Mouse (Mus musculus) ES-Bruce4 (cell line): ENCODE data around the gene Ablim2. TPM values are rescaled to one million over a fixed set of nuclear protein-coding genes. Genes with fewer than 3 reads are reported as not detected.

Experiments used
- H3K27ac ChIP-seq: 2 replicates; pipeline ENCODE4 v1.5.1; 2012; ENCODE audit warnings: low read length, inconsistent platforms; ENCODE audit not compliant: insufficient read depth
- H3K27me3 ChIP-seq: 2 replicates; pipeline ENCODE4 v1.6.1; 2012; ENCODE audit warnings: mild to moderate bottlenecking, low read length, inconsistent platforms; ENCODE audit not compliant: control insufficient read depth, poor library complexity, insufficient read depth, severe bottlenecking
- H3K36me3 ChIP-seq: 2 replicates; pipeline ENCODE4 v1.6.1; 2012; ENCODE audit warnings: inconsistent platforms, mild to moderate bottlenecking, low read length, moderate library complexity; ENCODE audit not compliant: control insufficient read depth, poor library complexity, insufficient read depth, severe bottlenecking
- H3K4me1 ChIP-seq: one replicate; pipeline ENCODE4 v1.8.1; 2011; ENCODE audit warnings: low read length; ENCODE audit not compliant: control insufficient read depth, insufficient read depth
- H3K4me3 ChIP-seq: 2 replicates; pipeline ENCODE4 v1.5.1; 2011; ENCODE audit warnings: low read depth, mild to moderate bottlenecking, low read length
- H3K9ac ChIP-seq: 2 replicates; pipeline ENCODE4 v1.6.1; 2012; ENCODE audit warnings: low read depth, mild to moderate bottlenecking, inconsistent platforms; ENCODE audit not compliant: poor library complexity, severe bottlenecking
- H3K9me3 ChIP-seq: replicated peaks from 2 replicates; pipeline ENCODE4 v1.6.1; 2012; ENCODE audit warnings: mild to moderate bottlenecking, low read length, inconsistent platforms; ENCODE audit not compliant: control insufficient read depth, poor library complexity, insufficient read depth, severe bottlenecking
- CTCF ChIP-seq: IDR thresholded peaks from one replicate; pipeline ENCODE4 v1.8.1; 2011; ENCODE audit warnings: low read depth, low read length
- EP300 ChIP-seq: IDR thresholded peaks from 2 replicates; pipeline ENCODE4 v1.6.1; 2011; ENCODE audit warnings: low read depth, low read length; ENCODE audit not compliant: insufficient read depth
- POLR2A ChIP-seq: IDR thresholded peaks from one replicate; pipeline ENCODE4 v1.8.1; 2011; ENCODE audit warnings: low read length; ENCODE audit not compliant: insufficient read depth
- polyA plus RNA-seq: library from polyadenylated mRNA; stranded (reverse); fragments of >200 nt; gene quantifications from 2 replicates; pipeline ENCODE4 v1.2.4, GENCODE M21; 2011; ENCODE audit warnings: low read depth; ENCODE audit not compliant: missing spikeins, insufficient read depth, insufficient read length

Gene Ablim2
- polyA plus RNA-seq, 1 experiment, result 6.1 TPM

GRCm38 (mm10) chr5:35827856-35828255 lies 70.2 kb downstream of the Ablim2 start:
- no peaks in the 10 kb centered on the region for H3K9me3 ChIP-seq
- no peak overlapping the region for H3K4me3 ChIP-seq
- TF ChIP-seq POLR2A (no peak), CTCF (no peak), EP300 (no peak)
- no peak overlapping the region for H3K9ac ChIP-seq
- H3K4me1 ChIP-seq, result no peaks in the 10 kb centered on the region
- H3K27ac ChIP-seq, result no peak overlapping the region
- H3K27me3 ChIP-seq, result no peaks in the 10 kb centered on the region
- no peaks in the 10 kb centered on the region for H3K36me3 ChIP-seq

- Histone ChIP-seq H3K4me1 (no peaks in the 10 kb centered on the region), H3K9ac (no peak overlapping the region), H3K36me3 (no peaks in the 10 kb centered on the region), H3K27me3 (no peaks in the 10 kb centered on the region), H3K4me3 (no peak overlapping the region), H3K27ac (no peak overlapping the region), H3K9me3 (no peaks in the 10 kb centered on the region)
- TF ChIP-seq POLR2A (no peak), CTCF (no peak), EP300 (no peak)
Observed at GRCm38 (mm10) chr5:35830101-35830500, 72.4 kb downstream of the Ablim2 start.

DNA sequence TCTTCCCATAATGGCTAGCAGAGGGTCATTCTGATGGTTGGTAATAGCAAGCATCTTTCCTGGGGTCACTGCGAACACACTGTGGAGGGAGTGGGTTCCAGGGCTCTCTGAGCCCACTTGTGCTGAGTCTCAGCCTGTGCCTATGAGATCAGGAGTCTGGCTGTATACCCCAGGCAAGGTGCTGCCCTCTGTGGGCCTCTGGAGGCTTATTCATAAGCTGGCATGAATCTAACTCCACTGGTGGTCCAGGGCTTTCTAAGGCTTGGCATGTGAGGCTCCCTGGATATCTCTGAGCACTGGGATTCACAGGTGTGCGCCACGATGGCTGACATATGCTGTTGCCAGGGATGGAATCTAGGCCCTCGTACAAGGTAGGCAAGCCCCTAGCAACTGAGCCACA lies 76.2 kb downstream of the Ablim2 start:
- no peaks in the 10 kb centered on the region for H3K36me3 ChIP-seq
- no peak overlapping the region for H3K27ac ChIP-seq
- no peaks in the 10 kb centered on the region for H3K27me3 ChIP-seq
- H3K4me1 ChIP-seq, result no peaks in the 10 kb centered on the region
- TF ChIP-seq POLR2A (no peak), CTCF (no peak), EP300 (no peak)
- H3K9me3 ChIP-seq, result no peaks in the 10 kb centered on the region
- H3K9ac ChIP-seq, result no peak overlapping the region
- no peak overlapping the region for H3K4me3 ChIP-seq

DNA sequence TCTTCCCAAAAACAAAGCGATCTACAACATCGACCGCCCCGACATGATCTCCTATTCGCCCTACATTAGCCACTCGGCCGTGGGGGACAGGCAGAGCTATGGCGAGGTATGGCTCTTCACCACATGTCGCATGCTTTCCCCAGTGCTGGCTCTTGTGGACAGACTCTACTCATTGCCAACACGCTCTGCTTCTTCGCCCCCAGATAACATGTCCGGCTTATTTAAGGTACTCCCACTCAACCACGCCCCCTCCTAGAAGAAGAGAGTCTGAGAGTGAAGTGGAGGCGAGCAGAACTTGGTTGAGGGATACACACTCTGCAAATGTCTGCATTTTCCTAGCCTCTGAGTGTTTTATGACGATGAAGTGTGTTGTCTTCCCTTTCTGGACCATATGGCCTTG lies 79.3 kb downstream of the Ablim2 start:
- Histone ChIP-seq H3K4me3 (no peak overlapping the region), H3K4me1 (no peaks in the 10 kb centered on the region), H3K27me3 (no peaks in the 10 kb centered on the region), H3K9ac (no peak overlapping the region), H3K27ac (no peak overlapping the region), H3K36me3 (no peaks in the 10 kb centered on the region), H3K9me3 (no peaks in the 10 kb centered on the region)
- TF ChIP-seq EP300, result no peak
- no peak for TF ChIP-seq CTCF
- no peak for TF ChIP-seq POLR2A

- Histone ChIP-seq H3K4me3 (no peak overlapping the region), H3K36me3 (no peaks in the 10 kb centered on the region), H3K4me1 (no peaks in the 10 kb centered on the region), H3K9ac (no peak overlapping the region), H3K27ac (no peak overlapping the region), H3K27me3 (no peaks in the 10 kb centered on the region), H3K9me3 (no peaks in the 10 kb centered on the region)
- TF ChIP-seq CTCF (no peak), EP300 (no peak), POLR2A (no peak)
Observed at GRCm38 (mm10) chr5:35839262-35839661, 81.6 kb downstream of the Ablim2 start.

- Histone ChIP-seq H3K9ac (no peak overlapping the region), H3K36me3 (no peaks in the 10 kb centered on the region), H3K27me3 (no peaks in the 10 kb centered on the region), H3K4me1 (peaks cover 4% of the 10 kb centered on the region), H3K4me3 (no peak overlapping the region), H3K27ac (no peak overlapping the region), H3K9me3 (no peaks in the 10 kb centered on the region)
- TF ChIP-seq CTCF (no peak), EP300 (no peak), POLR2A (no peak)
Observed at GRCm38 (mm10) chr5:35851485-35851884, 93.8 kb downstream of the Ablim2 start.

DNA sequence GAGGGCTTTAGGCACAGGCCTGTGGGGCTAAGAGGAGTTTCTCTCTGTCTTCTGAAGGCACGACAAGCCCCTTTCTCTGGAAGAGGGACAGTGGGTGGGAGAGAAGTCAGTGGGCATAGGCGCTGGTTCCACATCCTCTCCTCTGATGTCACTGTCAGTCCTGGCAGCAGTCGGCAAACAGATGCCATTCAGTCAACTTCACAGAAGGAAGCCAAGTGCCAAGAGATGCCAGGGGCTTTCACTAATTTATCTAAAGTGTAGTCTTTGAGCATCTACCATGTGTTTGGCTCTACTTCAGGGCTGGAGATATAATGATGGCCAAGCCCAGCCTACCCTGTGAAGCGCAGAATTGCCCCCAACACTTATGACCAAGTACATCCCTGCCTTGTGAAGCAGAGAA lies 95.8 kb downstream of the Ablim2 start:
- Histone ChIP-seq H3K36me3 (no peaks in the 10 kb centered on the region), H3K9me3 (no peaks in the 10 kb centered on the region), H3K27me3 (no peaks in the 10 kb centered on the region), H3K27ac (no peak overlapping the region), H3K9ac (no peak overlapping the region), H3K4me1 (peaks cover 4% of the 10 kb centered on the region), H3K4me3 (no peak overlapping the region)
- TF ChIP-seq EP300 (no peak), POLR2A (no peak), CTCF (no peak)
